Mouse (Mus musculus): Measurements from ENCODE around the gene Fam92b. TPM values are rescaled to one million over a fixed set of nuclear protein-coding genes. Genes with fewer than 3 reads are reported as not detected.
A peak's percentile ranks its signal among the peaks of the same experiment; 100 is the strongest.

Gene Fam92b
- polyA plus RNA-seq, 1 experiment from 2014 or later = 1.3 TPM

GRCm38 (mm10) chr8:120124836-120125389 is 52.4 kb downstream of the Fam92b start:
- Histone ChIP-seq H3K9ac (no peak overlapping the region), H3K36me3 (no peaks in the 10 kb centered on the region), H3K4me2 (no peak overlapping the region), H3K27ac (no peak overlapping the region), H3K27me3 (peaks cover 8% of the 10 kb centered on the region; the same call in 1 of the 2 replicates), H3K9me3 (no peaks in the 10 kb centered on the region), H3K4me1 (peaks cover 18% of the 10 kb centered on the region), H3K4me3 (no peak overlapping the region)
- 47% methylated on average over 7 of the region's 7 CpGs for WGBS
- no peak for ATAC-seq (ENCODE audit: insufficient number of reproducible peaks, insufficient read depth, low FRiP score, low TSS enrichment, low read depth)

- Histone ChIP-seq H3K4me3 (no peak overlapping the region), H3K9me3 (no peaks in the 10 kb centered on the region), H3K9ac (no peak overlapping the region), H3K4me2 (no peak overlapping the region), H3K4me1 (peaks cover 13% of the 10 kb centered on the region), H3K36me3 (no peaks in the 10 kb centered on the region), H3K27me3 (peaks cover 8% of the 10 kb centered on the region; the same call in 1 of the 2 replicates), H3K27ac (no peak overlapping the region)
- WGBS = 50% methylated on average over 6 of the region's 6 CpGs
- no peak for ATAC-seq (ENCODE audit: insufficient number of reproducible peaks, insufficient read depth, low FRiP score, low TSS enrichment, low read depth)
Observed at GRCm38 (mm10) chr8:120124261-120124660, 53.0 kb downstream of the Fam92b start.

- no peak for ATAC-seq (ENCODE audit: insufficient number of reproducible peaks, insufficient read depth, low FRiP score, low TSS enrichment, low read depth)
- no peak overlapping the region for H3K27ac ChIP-seq
- H3K36me3 ChIP-seq = no peaks in the 10 kb centered on the region
- peaks cover 25% of the 10 kb centered on the region for H3K27me3 ChIP-seq
- H3K4me1 ChIP-seq = 0 out of 2 replicates have a peak, but pooled peaks cover 3% of the 10 kb centered on the region
- no peak overlapping the region for H3K4me3 ChIP-seq
- no peaks in the 10 kb centered on the region for H3K9me3 ChIP-seq
- no peak overlapping the region for H3K9ac ChIP-seq
- H3K4me2 ChIP-seq = no peak overlapping the region
- WGBS = 48% methylated on average over 5 of the region's 5 CpGs
Observed at GRCm38 (mm10) chr8:120120951-120121350, 56.3 kb downstream of the Fam92b start.

- Histone ChIP-seq H3K36me3 (no peaks in the 10 kb centered on the region), H3K9ac (no peak overlapping the region), H3K4me1 (0 out of 2 replicates have a peak, but pooled peaks cover 3% of the 10 kb centered on the region), H3K9me3 (no peaks in the 10 kb centered on the region), H3K27me3 (peaks cover 35% of the 10 kb centered on the region), H3K4me2 (no peak overlapping the region), H3K4me3 (no peak overlapping the region), H3K27ac (no peak overlapping the region)
- 75% methylated on average over 6 of the region's 6 CpGs for WGBS
- no peak for ATAC-seq (ENCODE audit: insufficient number of reproducible peaks, insufficient read depth, low FRiP score, low TSS enrichment, low read depth)
Observed at GRCm38 (mm10) chr8:120119931-120120330, 57.3 kb downstream of the Fam92b start.

GRCm38 (mm10) chr8:120119429-120119828 is 57.8 kb downstream of the Fam92b start:
- ATAC-seq (ENCODE audit: insufficient number of reproducible peaks, insufficient read depth, low FRiP score, low TSS enrichment, low read depth) = no peak
- 61% methylated on average over 3 of the region's 3 CpGs for WGBS

GRCm38 (mm10) chr8:120118847-120119246 is 58.4 kb downstream of the Fam92b start:
- Histone ChIP-seq H3K4me1 (peaks cover 10% of the 10 kb centered on the region; the same call in 1 of the 2 replicates), H3K27ac (no peak overlapping the region), H3K9ac (no peak overlapping the region), H3K9me3 (no peaks in the 10 kb centered on the region), H3K27me3 (peaks cover 44% of the 10 kb centered on the region), H3K4me3 (no peak overlapping the region), H3K36me3 (no peaks in the 10 kb centered on the region), H3K4me2 (no peak overlapping the region)
- ATAC-seq (ENCODE audit: insufficient number of reproducible peaks, insufficient read depth, low FRiP score, low TSS enrichment, low read depth) = no peak
- WGBS = 73% methylated on average over 5 of the region's 5 CpGs

More at GRCm38 (mm10) chr8:120119429-120119828, 57.8 kb downstream of the Fam92b start:
- Histone ChIP-seq H3K9me3 (no peaks in the 10 kb centered on the region), H3K27me3 (peaks cover 40% of the 10 kb centered on the region), H3K4me1 (peaks cover 8% of the 10 kb centered on the region; the same call in 1 of the 2 replicates), H3K4me2 (no peak overlapping the region), H3K9ac (0 out of 2 replicates have a peak overlapping the region, but pooled peaks have one; percentile 11), H3K4me3 (no peak overlapping the region), H3K36me3 (no peaks in the 10 kb centered on the region), H3K27ac (no peak overlapping the region)

GRCm38 (mm10) chr8:120118162-120118561 is 59.1 kb downstream of the Fam92b start:
- H3K9ac ChIP-seq = no peak overlapping the region
- no peak overlapping the region for H3K4me2 ChIP-seq
- 87% methylated on average over 9 of the region's 9 CpGs for WGBS
- H3K4me1 ChIP-seq = peaks cover 14% of the 10 kb centered on the region
- H3K9me3 ChIP-seq = no peaks in the 10 kb centered on the region
- no peak overlapping the region for H3K4me3 ChIP-seq
- H3K27ac ChIP-seq = no peak overlapping the region
- H3K27me3 ChIP-seq = peaks cover 44% of the 10 kb centered on the region
- no peaks in the 10 kb centered on the region for H3K36me3 ChIP-seq
- ATAC-seq (ENCODE audit: insufficient number of reproducible peaks, insufficient read depth, low FRiP score, low TSS enrichment, low read depth) = no peak

GRCm38 (mm10) chr8:120116600-120116999 is 60.7 kb downstream of the Fam92b start:
- Histone ChIP-seq H3K4me2 (no peak overlapping the region), H3K36me3 (no peaks in the 10 kb centered on the region), H3K4me1 (peaks cover 19% of the 10 kb centered on the region), H3K9ac (no peak overlapping the region), H3K9me3 (no peaks in the 10 kb centered on the region), H3K27me3 (peaks cover 52% of the 10 kb centered on the region), H3K27ac (no peak overlapping the region), H3K4me3 (no peak overlapping the region)
- ATAC-seq (ENCODE audit: insufficient number of reproducible peaks, insufficient read depth, low FRiP score, low TSS enrichment, low read depth) = no peak
- WGBS = 76% methylated on average over 7 of the region's 7 CpGs

Other genes with a start within 250 kb of the Fam92b start
- 6.9 and 7.8 TPM in 2 replicates for gene Crispld2, start 185.0 kb downstream of the Fam92b start, polyA plus RNA-seq (2015; fragmentation: Nextera tagmentation; extraction: Ambion mirVana)
- 31.2 and 36.0 TPM in 2 replicates for gene Zdhhc7, start 76.0 kb downstream of the Fam92b start, polyA plus RNA-seq (2015; fragmentation: Nextera tagmentation; extraction: Ambion mirVana)
- gene 6430548M08Rik, start 63.3 kb downstream of the Fam92b start, polyA plus RNA-seq (2015; fragmentation: Nextera tagmentation; extraction: Ambion mirVana) = 3.7 and 3.8 TPM in 2 replicates
- gene Gse1, start 51.0 kb upstream of the Fam92b start, polyA plus RNA-seq (2015; fragmentation: Nextera tagmentation; extraction: Ambion mirVana) = 6.4 and 8.6 TPM in 2 replicates